Mouse (Mus musculus) liver, embryonic 14.5 days (tissue): Measurements from ENCODE around the gene Gfy.

ENCODE experiments used
- CTCF ChIP-seq: IDR thresholded peaks from 2 replicates; pipeline ENCODE4 v1.5.1; 2016; ENCODE audit warnings: antibody characterized with exemption, low read depth, control low read depth
- EP300 ChIP-seq: IDR thresholded peaks from 2 replicates; pipeline ENCODE4 v1.6.1; 2016; ENCODE audit warnings: antibody characterized with exemption, low read depth

- no peak for TF ChIP-seq CTCF
- TF ChIP-seq EP300: no peak
These were observed 13.7 kb downstream of the Gfy start for GRCm38 (mm10) chr7:45165701-45166100.
